Mouse (Mus musculus): Measurements from ENCODE around the gene Traf4. TPM values are rescaled to one million over a fixed set of nuclear protein-coding genes. Genes with fewer than 3 reads are reported as not detected.

The Traf4 gene
- total RNA-seq, 2 experiments from 2014 or later, result 11.1 to 13.3 TPM

- Histone ChIP-seq H3K4me3 (no peak overlapping the region), H3K27ac (no peak overlapping the region)
- TF ChIP-seq CTCF (conservative IDR thresholded peaks at IDR 0.05), result no peak
- DNase-seq (ENCODE audit: low spot score in 2 of 2), result no peak
Measured at GRCm38 (mm10) chr11:78168541-78169468, 3.4 kb upstream of the Traf4 start.

- H3K27ac ChIP-seq, result no peak overlapping the region
- no peak for TF ChIP-seq CTCF (conservative IDR thresholded peaks at IDR 0.05)
- H3K4me3 ChIP-seq, result no peak overlapping the region
- no peak for DNase-seq (ENCODE audit: low spot score in 2 of 2)
Measured at GRCm38 (mm10) chr11:78167257-78167959, 2.0 kb upstream of the Traf4 start.

GRCm38 (mm10) chr11:78166640-78167039 is 1.3 kb upstream of the Traf4 start:
- Histone ChIP-seq H3K27ac (no peak overlapping the region), H3K4me3 (no peak overlapping the region)
- TF ChIP-seq CTCF (conservative IDR thresholded peaks at IDR 0.05), result no peak
- DNase-seq (ENCODE audit: low spot score in 2 of 2), result no peak

GRCm38 (mm10) chr11:78166161-78166560 is 772 bp upstream of the Traf4 start:
- TF ChIP-seq CTCF (conservative IDR thresholded peaks at IDR 0.05), result no peak
- no peak for DNase-seq (ENCODE audit: low spot score in 2 of 2)
- Histone ChIP-seq H3K4me3 (peak overlapping the region; percentile 89), H3K27ac (peak overlapping the region; percentile 80)

GRCm38 (mm10) chr11:78165761-78166109 is 346 bp upstream of the Traf4 start:
- Histone ChIP-seq H3K4me3 (peak overlapping the region; percentile 89), H3K27ac (peak overlapping the region; percentile 80)
- no peak for TF ChIP-seq CTCF (conservative IDR thresholded peaks at IDR 0.05)

GRCm38 (mm10) chr11:78164604-78164923 is 825 bp downstream of the Traf4 start:
- Histone ChIP-seq H3K27ac (peak overlapping the region; percentile 91), H3K4me3 (peak overlapping the region; percentile 89)
- TF ChIP-seq CTCF (conservative IDR thresholded peaks at IDR 0.05), result no peak
- no peak for DNase-seq (ENCODE audit: low spot score in 2 of 2)

More at GRCm38 (mm10) chr11:78165761-78166109, 346 bp upstream of the Traf4 start:
- DNase-seq (ENCODE audit: low spot score in 2 of 2), result no peak

GRCm38 (mm10) chr11:78163681-78164603 is 1.4 kb downstream of the Traf4 start:
- peak overlapping the region; percentile 89 for H3K4me3 ChIP-seq
- H3K27ac ChIP-seq, result peak overlapping the region; percentile 91
- DNase-seq (ENCODE audit: low spot score in 2 of 2), result no peak
- no peak for TF ChIP-seq CTCF (conservative IDR thresholded peaks at IDR 0.05)

GRCm38 (mm10) chr11:78163045-78163444 is 2.3 kb downstream of the Traf4 start:
- no peak for TF ChIP-seq CTCF (conservative IDR thresholded peaks at IDR 0.05)
- H3K27ac ChIP-seq, result peak overlapping the region; percentile 91; the same call in 1 of the 2 replicates
- peak overlapping the region; percentile 6; the same call in 1 of the 2 replicates for H3K4me3 ChIP-seq
- no peak for DNase-seq (ENCODE audit: low spot score in 2 of 2)

GRCm38 (mm10) chr11:78162504-78162903 is 2.9 kb downstream of the Traf4 start:
- no peak overlapping the region; the same call in 1 of the 2 replicates for H3K4me3 ChIP-seq
- peak overlapping the region; percentile 91; the same call in 1 of the 2 replicates for H3K27ac ChIP-seq
- no peak for DNase-seq (ENCODE audit: low spot score in 2 of 2)
- TF ChIP-seq CTCF (conservative IDR thresholded peaks at IDR 0.05), result no peak

GRCm38 (mm10) chr11:78161968-78162367 is 3.4 kb downstream of the Traf4 start:
- TF ChIP-seq CTCF (conservative IDR thresholded peaks at IDR 0.05), result no peak
- Histone ChIP-seq H3K27ac (peak overlapping the region; percentile 91; the same call in 1 of the 2 replicates), H3K4me3 (no peak overlapping the region)
- DNase-seq (ENCODE audit: low spot score in 2 of 2), result peak in 1 of 2 experiments; percentile 45

- no peak for TF ChIP-seq CTCF (conservative IDR thresholded peaks at IDR 0.05)
- no peak for DNase-seq (ENCODE audit: low spot score in 2 of 2)
- H3K27ac ChIP-seq, result 0 out of 2 replicates have a peak overlapping the region, but pooled peaks have one; percentile 10
- no peak overlapping the region for H3K4me3 ChIP-seq
Measured at GRCm38 (mm10) chr11:78161169-78161568, 4.2 kb downstream of the Traf4 start.

GRCm38 (mm10) chr11:78160675-78161074 is 4.7 kb downstream of the Traf4 start:
- TF ChIP-seq CTCF (conservative IDR thresholded peaks at IDR 0.05), result no peak
- Histone ChIP-seq H3K27ac (no peak overlapping the region), H3K4me3 (no peak overlapping the region)
- no peak for DNase-seq (ENCODE audit: low spot score in 2 of 2)
